12 mouse cellular contexts compared by ENCODE assay signal in the genomic region with DNA sequence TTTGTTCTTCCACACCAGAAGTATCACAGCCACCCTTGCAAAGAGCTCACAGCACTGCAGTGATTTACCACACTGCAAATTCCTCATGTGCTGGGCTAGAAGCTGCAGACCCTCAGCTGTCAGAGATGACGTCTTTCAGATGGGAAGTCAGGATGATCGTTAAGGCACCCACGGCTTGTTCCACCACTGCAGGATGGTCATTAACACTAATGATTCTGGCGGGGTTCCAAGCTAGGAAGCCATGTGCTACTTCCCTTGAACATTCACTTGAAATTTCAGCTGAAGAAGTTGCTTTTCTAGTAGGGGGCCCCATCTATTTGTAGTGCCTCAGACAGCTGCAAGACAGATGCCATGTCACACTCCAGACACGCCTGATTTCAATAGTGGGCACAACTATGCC.
A peak's percentile ranks its signal among the peaks of the same experiment; 100 is the strongest.
DNase-seq lines count a peak whose midpoint lies in the region; ATAC-seq lines count a peak whose summit lies in the region.
"Had no signal": no experiment of that assay in that cellular context is flagged by ENCODE, and none has a peak within 500 bp of the region (broad histone marks: within the 10 kb centered on the region; RNA-seq: fewer than 3 reads in every experiment).

No protein-coding gene starts in this region.

- peaks cover 20% of the 10 kb centered on the region; the same call in 1 of the 2 replicates for H3K4me1 ChIP-seq in lung, embryonic 15.5 days
- H3K4me1 ChIP-seq in embryonic facial prominence, embryonic 14.5 days (ENCODE audit: control insufficient read depth, insufficient read depth, low read length): peaks cover 12% of the 10 kb centered on the region
- peaks cover 11% of the 10 kb centered on the region; the same call in 1 of the 2 replicates for H3K4me1 ChIP-seq in intestine, embryonic 16.5 days (ENCODE audit: control insufficient read depth, insufficient read depth, low read length)
- H3K4me1 ChIP-seq in liver, embryonic 12.5 days: no peaks in the 10 kb centered on the region

- 18% methylated on average over 5 of the region's 5 CpGs for WGBS in lung, embryonic 15.5 days
- 25% methylated on average over 5 of the region's 5 CpGs for WGBS in embryonic facial prominence, embryonic 14.5 days
- 20% methylated on average over 5 of the region's 5 CpGs for WGBS in intestine, embryonic 16.5 days
- 47% methylated on average over 5 of the region's 5 CpGs for WGBS in liver, embryonic 12.5 days (ENCODE audit: insufficient replicate concordance)

- peak overlapping the region; percentile 52; the same call in 1 of the 2 replicates for H3K27ac ChIP-seq in lung, embryonic 15.5 days
- H3K27ac ChIP-seq in embryonic facial prominence, embryonic 14.5 days (replicated peaks; ENCODE audit: low read depth, low read length): no peak overlapping the region
- no peak overlapping the region for H3K27ac ChIP-seq in intestine, embryonic 16.5 days (ENCODE audit: low read length)
- H3K27ac ChIP-seq in liver, embryonic 12.5 days: no peak overlapping the region
- H3K27ac ChIP-seq: embryonic facial prominence, embryonic 12.5 days had no signal

- ATAC-seq in lung, embryonic 15.5 days (ENCODE audit: borderline replicate concordance, extremely low read depth, low FRiP score, low TSS enrichment): peak; percentile 69; the same call in 1 of the 2 replicates
- peak; percentile 71 for ATAC-seq in embryonic facial prominence, embryonic 14.5 days (ENCODE audit: low read depth)
- peak; percentile 38; the same call in 1 of the 2 replicates for ATAC-seq in intestine, embryonic 16.5 days
- no peak for ATAC-seq in erythroid progenitor cell, adult 5-6 weeks (replicated peaks; ENCODE audit: low FRiP score, poor library complexity, severe bottlenecking)
- no peak for ATAC-seq in liver, embryonic 12.5 days

- H3K9me3 ChIP-seq in lung, embryonic 15.5 days: no peaks in the 10 kb centered on the region
- H3K9me3 ChIP-seq in embryonic facial prominence, embryonic 14.5 days (ENCODE audit: control insufficient read depth, low read length): no peaks in the 10 kb centered on the region
- no peaks in the 10 kb centered on the region for H3K9me3 ChIP-seq in intestine, embryonic 16.5 days (ENCODE audit: control insufficient read depth, low read length)
- no peaks in the 10 kb centered on the region for H3K9me3 ChIP-seq in liver, embryonic 12.5 days (replicated peaks)
- H3K9me3 ChIP-seq: embryonic facial prominence, embryonic 12.5 days had no signal

- H3K4me2 ChIP-seq in lung, embryonic 15.5 days: no peak overlapping the region
- H3K4me2 ChIP-seq in embryonic facial prominence, embryonic 14.5 days (ENCODE audit: low read depth, low read length): no peak overlapping the region
- no peak overlapping the region for H3K4me2 ChIP-seq in intestine, embryonic 16.5 days (ENCODE audit: low read depth, low read length)
- no peak overlapping the region for H3K4me2 ChIP-seq in liver, embryonic 12.5 days
- H3K4me2 ChIP-seq: embryonic facial prominence, embryonic 12.5 days; liver, embryonic 11.5 days had no signal

- no peak overlapping the region for H3K9ac ChIP-seq in lung, embryonic 15.5 days
- no peak overlapping the region for H3K9ac ChIP-seq in embryonic facial prominence, embryonic 14.5 days (ENCODE audit: low read depth, low read length)
- H3K9ac ChIP-seq in intestine, embryonic 16.5 days (ENCODE audit: low read depth, low read length): no peak overlapping the region
- no peak overlapping the region for H3K9ac ChIP-seq in liver, embryonic 12.5 days
- H3K9ac ChIP-seq: embryonic facial prominence, embryonic 12.5 days had no signal

- no peak overlapping the region for H3K4me3 ChIP-seq in lung, embryonic 15.5 days
- H3K4me3 ChIP-seq in embryonic facial prominence, embryonic 14.5 days (ENCODE audit: low read depth, low read length): no peak overlapping the region
- no peak overlapping the region for H3K4me3 ChIP-seq in intestine, embryonic 16.5 days (ENCODE audit: low read length)
- H3K4me3 ChIP-seq in liver, embryonic 12.5 days: no peak overlapping the region
- H3K4me3 ChIP-seq: embryonic facial prominence, embryonic 12.5 days; myocyte had no signal

- no peak for DNase-seq in lung, adult 18-20 months
- DNase-seq in embryonic facial prominence, embryonic 14.5 days (ENCODE audit: low spot score): peak; percentile 81
- DNase-seq in lung, postnatal 4 days: peak; percentile 31 to 50
- DNase-seq: gastrocnemius, postnatal 25 days; spleen, adult 18-20 months had no signal

- no peaks in the 10 kb centered on the region for H3K36me3 ChIP-seq in lung, embryonic 15.5 days
- no peaks in the 10 kb centered on the region for H3K36me3 ChIP-seq in embryonic facial prominence, embryonic 14.5 days (ENCODE audit: control insufficient read depth, insufficient read depth, low read length)
- no peaks in the 10 kb centered on the region for H3K36me3 ChIP-seq in intestine, embryonic 16.5 days (ENCODE audit: control insufficient read depth, insufficient read depth, low read length)
- no peaks in the 10 kb centered on the region for H3K36me3 ChIP-seq in liver, embryonic 12.5 days
- H3K36me3 ChIP-seq: embryonic facial prominence, embryonic 12.5 days had no signal

- no peaks in the 10 kb centered on the region for H3K27me3 ChIP-seq in lung, embryonic 15.5 days
- no peaks in the 10 kb centered on the region for H3K27me3 ChIP-seq in embryonic facial prominence, embryonic 14.5 days (replicated peaks; ENCODE audit: control insufficient read depth, insufficient read depth, low read length)
- H3K27me3 ChIP-seq in intestine, embryonic 16.5 days (replicated peaks; ENCODE audit: control insufficient read depth, insufficient read depth, low read length): no peaks in the 10 kb centered on the region
- H3K27me3 ChIP-seq in liver, embryonic 12.5 days (replicated peaks): no peaks in the 10 kb centered on the region
- H3K27me3 ChIP-seq: embryonic facial prominence, embryonic 12.5 days had no signal

Comparison
In these comparisons a context has a peak if more than half of its experiments do, and no peak if none do; other contexts are left out.
1. DNase-seq: peak in embryonic facial prominence, embryonic 14.5 days (single experiment) and lung, postnatal 4 days (2 of 2); none in lung, adult 18-20 months (0 of 2).
2. ATAC-seq: peak in lung, embryonic 15.5 days (single experiment), embryonic facial prominence, embryonic 14.5 days (single experiment) and intestine, embryonic 16.5 days (single experiment); none in erythroid progenitor cell, adult 5-6 weeks (single experiment) and liver, embryonic 12.5 days (single experiment).